Mouse (Mus musculus): ENCODE measurements around the gene Psma2.

Gene Psma2

GRCm38 (mm10) chr13:14612926-14613529, at the start of gene Psma2, which contains the start of gene Mrpl32:
TSS of gene Psma2 (plus strand) at chr13:14613240.
TSS of gene Mrpl32 (minus strand) at chr13:14613165.
- DNase-seq (ENCODE audit: low spot score): peak; percentile 99

- no peak for DNase-seq (ENCODE audit: low spot score)
These were observed 38.9 kb upstream of the Psma2 start for GRCm38 (mm10) chr13:14574128-14574527.

DNA sequence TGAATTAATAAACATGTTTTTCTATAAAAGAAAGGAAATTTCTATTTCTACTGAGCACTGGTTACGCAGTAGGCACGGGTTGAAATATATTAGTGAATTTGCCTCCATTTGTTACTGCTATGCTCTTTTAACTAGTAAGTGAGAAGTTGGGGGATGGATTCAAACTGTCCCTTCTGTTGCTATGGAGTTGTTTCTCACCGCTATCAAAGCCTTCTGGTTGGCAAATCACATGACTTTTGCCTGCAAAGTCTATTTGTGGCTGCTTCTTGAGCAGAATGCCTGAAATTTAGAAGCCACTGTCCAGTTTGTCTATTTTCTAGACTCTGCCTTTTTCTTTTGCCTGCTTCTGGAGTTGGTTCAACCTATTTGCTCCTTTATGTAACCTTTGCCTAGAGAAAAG, 32.6 kb upstream of the Psma2 start:
- no peak for DNase-seq (ENCODE audit: low spot score)

DNA sequence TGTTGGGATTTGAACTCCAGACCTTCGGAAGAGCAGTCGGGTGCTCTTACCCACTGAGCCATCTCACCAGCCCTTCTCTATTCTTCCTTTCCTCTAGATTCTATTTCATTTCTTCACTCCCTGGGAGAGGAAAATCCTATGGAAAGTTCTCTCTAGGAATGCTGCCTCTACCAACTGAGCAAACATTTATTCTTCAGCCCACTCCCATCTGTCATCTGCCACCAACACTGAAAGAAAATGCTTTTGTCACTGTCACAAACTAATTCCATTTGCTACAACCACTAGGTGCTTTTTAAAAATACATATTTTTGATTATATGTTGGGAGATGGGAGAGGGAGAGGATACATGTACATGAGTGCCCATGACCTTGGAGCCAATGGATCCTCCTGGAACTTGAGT, 10.3 kb upstream of the Psma2 start:
- DNase-seq (ENCODE audit: low spot score): no peak

DNA sequence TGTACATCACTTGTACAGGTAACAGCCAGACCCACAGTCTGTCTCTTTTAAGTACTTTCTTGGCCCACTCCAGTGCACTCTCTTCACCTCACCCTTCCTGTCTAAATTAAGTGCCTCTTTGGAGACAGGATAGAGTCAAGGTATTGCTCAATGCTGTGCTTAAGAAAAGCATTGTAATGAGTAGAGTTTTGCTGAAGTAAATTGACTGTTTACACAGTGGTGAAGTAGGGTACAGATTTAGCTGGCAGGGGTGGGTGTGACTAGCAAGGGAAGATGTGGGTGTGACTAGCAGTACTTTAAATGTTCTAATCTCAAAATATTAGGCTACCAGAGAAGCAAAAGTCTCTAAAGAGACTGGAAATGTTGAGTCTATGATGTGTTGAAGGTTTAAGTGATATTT, 5.4 kb upstream of the Psma2 start:
- DNase-seq (ENCODE audit: low spot score): no peak

DNA sequence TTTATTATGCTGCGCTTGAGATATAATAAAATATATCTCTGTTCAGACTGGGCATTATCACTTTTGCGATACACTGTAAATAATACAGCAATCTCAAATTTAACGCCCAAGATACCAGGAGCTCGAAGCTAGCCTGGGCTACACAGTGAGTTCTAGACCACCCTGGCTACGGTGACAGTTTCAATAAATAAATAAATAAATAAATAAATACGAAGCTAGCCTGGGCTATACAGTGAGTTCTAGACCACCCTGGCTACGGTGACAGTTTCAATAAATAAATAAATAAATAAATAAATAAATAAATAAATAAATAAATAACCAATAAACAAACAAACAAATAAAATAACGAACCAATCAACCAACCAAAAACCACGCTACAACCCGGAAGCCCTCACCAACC, 577 bp upstream of the Psma2 start:
- no peak for DNase-seq (ENCODE audit: low spot score)

DNA sequence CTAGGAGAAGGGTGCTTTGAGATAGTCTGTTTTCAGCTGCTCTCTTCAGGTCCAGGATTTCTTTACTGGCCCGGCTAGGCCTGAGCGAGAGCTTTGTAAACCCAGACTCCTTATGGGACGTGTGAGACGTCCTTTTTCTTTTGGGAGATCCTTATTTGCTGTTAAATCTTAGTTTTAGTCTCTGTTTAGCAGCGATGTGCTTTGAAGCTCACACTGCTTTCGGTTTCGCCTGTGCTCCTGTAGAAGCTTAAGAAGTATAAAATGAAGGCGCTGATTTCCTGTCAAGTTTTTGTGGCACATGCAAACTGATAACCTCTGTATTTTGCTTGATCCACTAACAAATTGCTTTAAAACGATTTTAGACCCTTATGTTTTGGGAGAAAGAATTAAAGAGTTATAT, 513 bp downstream of the Psma2 start:
- no peak for DNase-seq (ENCODE audit: low spot score)

DNA sequence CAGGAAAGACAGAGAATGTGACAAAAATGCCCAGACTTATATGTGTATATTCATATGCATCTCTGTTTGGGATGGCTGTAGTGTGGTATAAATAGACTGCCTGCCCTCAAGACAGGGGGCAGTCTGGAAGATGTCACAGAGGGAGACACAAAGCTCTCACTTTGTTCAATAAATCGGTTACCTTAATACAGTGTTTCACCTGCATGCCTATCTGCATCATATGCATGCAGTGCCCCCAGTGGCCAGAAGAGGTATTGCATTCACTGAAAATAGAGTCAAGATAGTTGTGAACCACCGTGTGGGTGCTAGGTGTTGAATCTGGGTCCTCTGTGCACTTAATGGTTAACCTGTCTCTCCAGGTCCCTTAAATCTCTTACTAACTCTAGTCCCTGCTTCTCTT, 5.7 kb downstream of the Psma2 start:
- peak; percentile 58 for DNase-seq (ENCODE audit: low spot score)

GRCm38 (mm10) chr13:14629726-14630641, 16.9 kb downstream of the Psma2 start, which contains the start of gene AW209491:
TSS of gene AW209491 (plus strand) at chr13:14630154.
- peak; percentile 76 for DNase-seq (ENCODE audit: low spot score)

DNA sequence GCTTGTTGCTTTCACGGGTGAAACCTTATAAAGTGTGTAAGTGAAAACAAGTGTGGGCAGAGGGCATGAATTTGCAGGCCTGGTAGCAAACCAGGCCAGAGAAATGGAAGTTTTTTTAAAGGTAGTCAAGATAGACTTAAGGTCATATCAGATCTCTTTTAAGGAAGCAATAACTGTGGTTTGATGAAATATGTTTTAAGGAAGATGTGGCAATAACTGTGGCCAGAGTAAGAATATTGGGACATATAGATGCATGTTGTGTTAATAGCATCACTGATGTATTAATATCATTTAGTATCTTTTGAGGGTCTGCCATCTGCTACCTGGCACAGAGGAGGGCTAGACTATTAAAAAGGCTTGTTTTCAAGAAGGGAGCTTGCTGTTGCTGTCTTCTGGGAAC, 27.0 kb downstream of the Psma2 start:
- DNase-seq (ENCODE audit: low spot score): no peak

- no peak for DNase-seq (ENCODE audit: low spot score)
These were observed 36.3 kb downstream of the Psma2 start for GRCm38 (mm10) chr13:14649301-14649700.

GRCm38 (mm10) chr13:14667107-14667506, 54.1 kb downstream of the Psma2 start:
- no peak for DNase-seq (ENCODE audit: low spot score)

- DNase-seq (ENCODE audit: low spot score): no peak
These were observed 57.3 kb downstream of the Psma2 start for GRCm38 (mm10) chr13:14670342-14670741.

DNA sequence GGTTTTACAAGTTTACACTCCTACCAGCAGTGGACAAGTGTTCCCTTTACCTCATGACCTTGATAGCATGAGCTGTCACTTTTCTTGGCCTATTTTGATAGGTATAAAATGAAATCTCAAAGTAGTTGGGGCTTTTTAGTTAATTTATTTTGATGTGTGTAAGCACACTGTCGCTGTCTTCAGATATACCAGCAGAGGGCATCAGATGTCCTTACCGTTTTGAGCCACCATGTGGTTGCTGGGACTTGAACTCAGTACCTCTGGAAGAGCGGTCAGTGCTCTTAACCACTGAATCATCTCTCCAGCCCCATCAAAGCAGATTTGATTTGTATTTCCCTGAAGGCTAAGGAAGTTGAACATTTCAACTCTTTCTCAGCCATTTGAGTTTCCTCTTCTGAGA, 75.9 kb downstream of the Psma2 start:
- DNase-seq (ENCODE audit: low spot score): no peak

GRCm38 (mm10) chr13:14716801-14717200, 103.8 kb downstream of the Psma2 start:
- DNase-seq (ENCODE audit: low spot score): no peak

DNA sequence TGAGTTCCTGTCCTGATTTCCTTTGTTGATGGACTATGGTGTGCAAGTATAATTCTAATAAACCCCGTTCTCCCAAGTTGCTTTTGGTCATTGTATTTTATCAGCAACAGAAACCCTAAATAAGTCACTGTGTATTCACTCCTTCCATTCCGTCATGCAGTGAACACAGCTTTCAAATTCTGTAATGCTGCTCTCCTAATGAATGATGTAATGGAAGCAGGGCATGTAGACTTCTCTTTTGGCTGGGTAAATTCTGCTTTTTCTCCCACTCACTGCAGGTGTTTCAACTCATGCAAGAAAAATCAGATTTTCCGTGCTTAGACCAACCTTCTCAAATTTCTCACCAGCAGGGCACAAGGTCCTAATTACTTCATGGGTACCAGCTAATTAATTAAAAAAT, 104.7 kb downstream of the Psma2 start:
- no peak for DNase-seq (ENCODE audit: low spot score)

Data from spleen, adult 12 weeks (tissue).